Mouse (Mus musculus): Measurements from ENCODE around the gene Znhit2.

The Znhit2 gene

GRCm38 (mm10) chr19:6046294-6047153 lies 14.5 kb upstream of the Znhit2 start, which contains the start of gene Syvn1:
Gene Syvn1 (plus strand): TSS chr19:6046576.
- DNase-seq (ENCODE audit: low read depth), result peak; percentile 95

- DNase-seq (ENCODE audit: low read depth), result peak; percentile 62
These were observed 13.7 kb upstream of the Znhit2 start for GRCm38 (mm10) chr19:6047154-6047898.

- DNase-seq (ENCODE audit: low read depth), result no peak
These were observed 13.2 kb upstream of the Znhit2 start for GRCm38 (mm10) chr19:6047899-6048166.

GRCm38 (mm10) chr19:6048681-6049410 lies 12.1 kb upstream of the Znhit2 start:
- no peak for DNase-seq (ENCODE audit: low read depth)

GRCm38 (mm10) chr19:6052516-6052915 lies 8.5 kb upstream of the Znhit2 start:
- no peak for DNase-seq (ENCODE audit: low read depth)

DNA sequence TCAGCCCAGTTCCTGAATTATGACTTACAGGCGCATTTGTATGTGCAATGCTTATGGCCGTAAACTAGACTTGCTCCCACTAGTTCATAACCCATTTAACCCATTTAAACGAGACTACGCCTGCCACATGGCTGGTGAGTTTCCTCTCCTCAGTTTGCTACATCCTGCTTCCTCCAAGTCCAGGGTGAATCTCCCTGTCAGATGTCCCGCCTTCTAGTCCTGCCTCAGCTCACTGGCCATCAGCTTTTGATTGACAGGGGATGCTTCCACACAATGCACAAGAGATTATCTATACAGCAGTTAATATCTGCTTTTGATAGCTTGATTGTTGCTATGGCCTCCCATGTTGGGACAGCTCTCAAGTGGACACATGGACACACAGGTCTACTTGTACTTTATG lies 6.7 kb upstream of the Znhit2 start:
- DNase-seq (ENCODE audit: low read depth), result no peak

DNA sequence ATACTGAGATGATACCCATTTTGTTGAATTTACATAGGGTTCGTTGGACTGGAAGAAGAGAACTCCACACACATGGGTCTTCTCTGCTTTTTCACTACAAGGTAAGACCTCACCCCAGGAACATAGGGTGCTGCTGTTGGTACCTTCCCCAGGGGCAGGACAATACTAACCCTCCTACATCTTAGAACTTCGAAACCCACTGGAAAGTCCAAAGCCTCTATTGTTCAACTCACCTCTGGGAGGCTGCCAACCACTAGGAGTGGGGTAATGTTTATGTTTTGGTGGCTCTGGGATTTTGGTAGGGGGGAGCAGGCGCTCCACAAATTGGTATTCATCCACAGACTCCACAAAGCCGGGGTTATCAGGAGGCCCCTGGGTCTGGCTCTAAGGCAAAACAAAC lies 4.3 kb upstream of the Znhit2 start:
- DNase-seq (ENCODE audit: low read depth), result no peak

DNA sequence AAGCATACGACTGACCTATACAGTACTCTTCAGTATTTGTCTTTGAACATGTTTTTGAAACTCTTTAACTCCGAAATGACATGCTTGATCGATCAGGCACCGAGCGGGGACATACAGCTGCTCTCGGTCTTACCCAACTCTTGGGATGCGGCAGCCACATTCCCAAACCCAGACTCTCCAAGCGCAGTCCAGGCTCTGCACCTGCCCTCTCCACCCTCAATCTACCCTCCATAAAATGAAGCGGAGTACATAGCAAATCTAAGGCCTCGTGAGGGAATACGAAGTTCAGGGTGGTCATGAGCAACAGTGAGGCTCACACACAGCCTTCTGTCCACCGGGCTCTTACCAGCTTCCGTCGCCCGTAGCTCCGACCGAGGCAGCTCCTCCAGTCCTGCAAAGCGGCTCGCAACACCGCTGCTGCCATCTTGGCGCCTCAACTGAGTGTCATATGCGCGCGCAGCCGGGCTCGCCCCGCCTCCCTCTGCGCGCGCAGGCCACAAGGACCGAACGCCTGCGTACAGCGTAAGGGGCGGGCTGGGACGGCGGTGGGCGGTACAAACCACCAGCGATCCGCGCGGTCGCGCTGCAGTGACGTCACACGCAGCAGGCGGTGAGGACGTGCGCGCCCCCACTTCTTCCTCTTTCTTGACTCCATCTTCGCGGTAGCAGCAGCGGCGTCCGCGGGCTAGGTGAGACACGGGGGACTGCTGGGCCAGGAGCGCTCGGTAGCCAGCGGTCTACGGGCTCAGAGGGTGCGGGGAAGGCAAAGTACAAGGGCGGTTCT lies 3.5 kb upstream of the Znhit2 start, which contains the start of the genes Mrpl49 and Fau:
Mrpl49 (minus strand) TSS at position 473 of the 784 bp plus-strand sequence.
Fau (plus strand) TSS at position 532 of the 784 bp plus-strand sequence.
- peak; percentile 100 for DNase-seq (ENCODE audit: low read depth)

- DNase-seq (ENCODE audit: low read depth), result no peak
These were observed 2.5 kb upstream of the Znhit2 start for GRCm38 (mm10) chr19:6058513-6058912.

- DNase-seq (ENCODE audit: low read depth), result no peak
These were observed 2.0 kb upstream of the Znhit2 start for GRCm38 (mm10) chr19:6058966-6059365.

DNA sequence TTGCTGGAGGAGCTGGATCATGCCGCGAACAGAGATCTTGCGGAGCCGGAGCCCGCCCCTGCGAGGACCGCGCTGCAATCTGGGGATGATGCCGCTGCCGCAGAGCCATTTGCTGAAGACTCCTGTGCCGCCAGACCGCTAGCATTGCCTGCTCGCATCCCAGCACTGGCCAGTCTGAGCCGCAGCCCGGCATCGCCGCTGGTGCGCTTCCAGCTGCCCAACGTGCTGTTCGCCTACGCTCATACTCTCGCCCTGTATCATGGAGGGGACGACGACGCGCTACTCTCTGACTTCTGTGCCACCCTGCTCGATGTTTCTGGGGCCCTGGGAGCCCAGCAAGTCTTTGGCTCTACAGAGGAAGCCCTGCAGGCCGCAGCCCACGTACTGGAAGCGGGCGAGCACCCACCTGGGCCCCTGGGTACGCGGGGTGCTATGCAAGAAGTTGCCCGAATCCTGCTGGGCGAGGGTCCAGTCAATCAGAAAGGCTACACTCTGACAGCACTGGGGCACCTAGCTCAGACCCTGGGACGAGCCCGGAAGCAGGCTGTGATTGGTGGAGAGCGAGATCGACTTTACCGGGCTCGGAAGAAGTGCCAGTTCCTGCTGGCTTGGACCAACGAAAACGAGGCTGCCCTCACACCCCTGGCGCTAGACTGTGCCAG lies 780 bp downstream of the Znhit2 start:
- peak; percentile 74 for DNase-seq (ENCODE audit: low read depth)

- no peak for DNase-seq (ENCODE audit: low read depth)
These were observed 1.4 kb downstream of the Znhit2 start for GRCm38 (mm10) chr19:6062418-6062817.

DNA sequence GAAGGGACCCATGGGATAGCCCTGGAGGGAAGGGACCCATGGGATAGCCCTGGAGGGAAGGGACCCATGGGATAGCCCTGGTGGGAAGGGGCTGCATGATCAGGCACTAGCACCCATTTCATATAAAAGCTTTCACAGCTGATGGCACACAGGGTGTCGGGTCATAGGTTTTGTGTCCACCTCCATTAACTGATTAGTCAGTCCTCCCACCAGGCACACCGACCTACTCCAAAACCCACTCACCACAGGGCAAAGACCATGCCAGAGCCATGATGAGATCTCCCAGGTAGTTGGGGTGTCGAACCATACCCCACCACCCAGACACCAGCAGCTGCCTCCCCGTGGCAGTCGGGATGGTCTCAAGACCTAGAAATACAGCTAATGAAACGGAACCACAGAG lies 2.1 kb downstream of the Znhit2 start:
- no peak for DNase-seq (ENCODE audit: low read depth)

- DNase-seq (ENCODE audit: low read depth), result peak; percentile 58
These were observed 5.6 kb downstream of the Znhit2 start for GRCm38 (mm10) chr19:6066571-6066970.

- peak; percentile 95 for DNase-seq (ENCODE audit: low read depth)
These were observed 6.2 kb downstream of the Znhit2 start for GRCm38 (mm10) chr19:6067011-6067723.

GRCm38 (mm10) chr19:6067724-6068415 lies 6.9 kb downstream of the Znhit2 start, which contains the start of gene Tm7sf2:
Gene Tm7sf2 (minus strand): TSS chr19:6068373.
- peak; percentile 96 for DNase-seq (ENCODE audit: low read depth)

GRCm38 (mm10) chr19:6068951-6069350 lies 8.0 kb downstream of the Znhit2 start:
- peak; percentile 62 for DNase-seq (ENCODE audit: low read depth)

DNA sequence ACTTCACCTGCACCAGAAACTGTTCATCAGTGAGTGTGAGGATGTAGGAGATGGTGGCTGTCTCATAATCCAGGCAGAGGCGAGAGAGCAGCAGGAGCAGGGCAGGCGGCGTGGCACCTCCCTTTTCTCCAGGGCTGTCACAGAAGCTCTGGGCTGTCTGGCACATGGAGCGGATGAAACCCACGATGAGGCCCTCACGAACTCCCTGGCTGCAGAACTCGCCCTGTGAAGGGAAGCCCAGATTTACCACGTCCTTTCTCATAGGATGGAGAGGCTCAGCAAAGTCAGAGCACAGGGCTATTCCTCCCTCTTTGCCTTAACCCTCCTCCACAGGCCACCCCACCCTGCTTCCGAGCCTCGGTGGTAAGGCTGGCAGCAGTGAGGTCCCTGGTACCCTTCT lies 8.9 kb downstream of the Znhit2 start:
- DNase-seq (ENCODE audit: low read depth), result no peak

DNA sequence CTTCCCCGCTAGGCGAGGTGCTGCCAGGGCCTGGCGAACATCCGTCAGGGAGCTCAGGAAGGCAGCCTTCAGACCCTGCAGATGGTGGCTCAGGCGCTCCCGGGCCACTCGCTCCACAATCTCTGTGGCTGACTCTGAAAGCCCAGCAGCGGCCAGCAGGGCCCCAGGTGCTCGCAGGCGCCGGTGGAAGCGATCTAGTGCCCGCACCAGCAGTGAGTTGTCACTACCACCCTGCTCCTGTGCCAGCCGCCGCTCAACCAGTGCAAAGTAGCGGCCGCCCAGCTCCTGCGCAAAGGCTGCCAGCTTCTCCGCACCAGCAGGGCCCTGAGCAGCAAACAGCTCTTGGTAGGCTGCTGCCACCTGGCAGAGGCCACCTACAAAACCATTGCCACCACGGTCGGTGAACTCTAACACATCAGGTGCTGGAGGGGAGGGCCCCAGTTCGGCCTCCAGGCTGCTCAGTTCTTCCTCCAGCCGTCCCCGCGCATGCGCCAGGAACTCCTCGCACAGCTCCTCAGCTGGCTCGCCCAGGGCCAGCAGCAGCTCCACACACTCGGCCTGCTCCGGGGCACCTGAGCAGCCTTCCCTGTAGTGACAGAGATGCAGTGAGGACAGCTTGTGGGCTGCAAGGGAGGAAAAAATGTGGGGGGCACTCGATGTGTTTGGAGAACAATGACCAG lies 9.7 kb downstream of the Znhit2 start:
- DNase-seq (ENCODE audit: low read depth), result no peak
